Mouse (Mus musculus) adrenal gland (tissue): ENCODE data around the gene Rnf225.

ENCODE experiments used
- intact Hi-C: fragments of 180-260 bp; cut with DNase I; formaldehyde crosslinking; loops from one replicate; pipeline ENCODE4 v1.15.1; 2025

The Rnf225 gene

GRCm38 (mm10) chr7:12979776-12980175 lies 52.6 kb downstream of the Rnf225 start:
- intact Hi-C loops: loop anchor here (5.0 kb wide), 1 partner anchor 52 kb away; the partner anchor contains the start of gene Rnf225

- intact Hi-C loops: loop anchor here (5.0 kb wide), 1 partner anchor 53 kb away; the partner anchor contains the start of gene Rnf225
These were observed 53.1 kb downstream of the Rnf225 start for GRCm38 (mm10) chr7:12980291-12980690.
